Mouse (Mus musculus): ENCODE measurements around the gene Stt3b. TPM values are rescaled to one million over a fixed set of nuclear protein-coding genes. Genes with fewer than 3 reads are reported as not detected.

Gene Stt3b
- polyA plus RNA-seq, 1 experiment from 2014 or later = 128 TPM

DNA sequence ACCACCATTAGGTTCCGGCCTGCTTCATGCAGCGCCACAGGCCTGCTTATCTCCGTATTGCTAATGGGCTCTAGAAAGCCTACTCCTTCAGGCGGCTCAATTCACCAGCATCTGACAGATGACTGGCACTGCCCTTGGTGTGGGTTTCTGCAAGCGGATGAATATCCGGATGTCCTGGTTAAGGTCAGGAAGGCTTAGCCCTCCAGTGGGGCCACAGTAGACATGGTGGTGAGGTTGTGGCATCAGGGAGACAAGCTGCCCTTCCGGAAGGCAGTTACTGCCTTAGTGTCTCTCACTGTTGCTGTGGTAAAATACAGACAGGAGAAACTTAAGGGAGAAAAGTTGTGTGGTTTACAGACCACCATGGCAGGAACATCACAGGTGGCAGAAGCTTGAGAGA, 89.0 kb downstream of the Stt3b start:
- ATAC-seq (ENCODE audit: low FRiP score, low read depth) = no peak
- Histone ChIP-seq H3K27ac (no peak overlapping the region), H3K27me3 (replicated peaks) (no peaks in the 10 kb centered on the region), H3K4me1 (peaks cover 8% of the 10 kb centered on the region), H3K4me3 (no peak overlapping the region), H3K9me3 (no peaks in the 10 kb centered on the region), H3K4me2 (replicated peaks) (no peak overlapping the region), H3K9ac (no peak overlapping the region), H3K36me3 (no peaks in the 10 kb centered on the region)
- 92% methylated on average over 7 of the region's 7 CpGs for WGBS

DNA sequence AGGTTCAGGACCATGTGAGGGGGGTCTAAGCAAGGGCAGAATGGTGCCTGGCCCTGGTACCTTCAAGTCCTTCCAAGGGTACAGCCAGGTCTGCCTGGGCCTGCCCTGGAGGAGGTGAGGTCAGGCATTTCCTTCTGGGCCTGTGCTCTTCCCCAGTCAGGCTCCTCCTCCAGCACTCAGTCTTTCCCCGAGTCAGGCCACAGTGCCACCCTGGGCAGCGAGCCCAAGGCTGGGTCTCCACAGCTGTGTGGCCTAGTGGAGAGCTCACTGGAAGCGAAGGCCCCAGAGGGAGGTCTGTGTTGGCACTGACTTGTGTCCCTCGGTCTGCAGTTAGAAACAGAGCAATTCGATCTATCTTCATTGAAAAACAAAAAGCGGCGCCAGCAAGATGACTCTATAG, 89.8 kb downstream of the Stt3b start:
- Histone ChIP-seq H3K4me2 (replicated peaks) (no peak overlapping the region), H3K4me1 (peaks cover 14% of the 10 kb centered on the region), H3K9me3 (no peaks in the 10 kb centered on the region), H3K4me3 (no peak overlapping the region), H3K9ac (no peak overlapping the region), H3K36me3 (no peaks in the 10 kb centered on the region), H3K27me3 (replicated peaks) (no peaks in the 10 kb centered on the region), H3K27ac (no peak overlapping the region)
- 80% methylated on average over 7 of the region's 7 CpGs for WGBS
- no peak for ATAC-seq (ENCODE audit: low FRiP score, low read depth)

DNA sequence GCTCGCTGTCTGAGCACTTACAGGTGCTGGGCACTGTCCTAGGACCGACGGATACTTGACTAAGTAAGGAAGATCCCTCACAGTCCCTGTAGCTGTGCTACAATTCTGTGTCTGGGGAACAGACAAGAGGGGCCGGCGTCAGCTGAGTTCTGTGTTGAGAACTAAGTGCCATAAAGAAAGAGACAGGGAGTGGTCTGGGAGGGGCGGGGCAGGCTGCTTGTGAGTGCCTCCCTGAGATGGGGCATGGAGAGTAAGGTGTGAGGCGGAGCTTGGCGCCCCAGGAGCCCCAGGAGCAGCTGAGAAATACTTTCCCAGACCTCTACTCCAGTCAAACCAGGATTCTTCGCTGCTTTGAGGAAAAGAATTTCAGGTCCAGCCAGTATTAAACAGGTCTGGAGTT, 92.2 kb downstream of the Stt3b start:
- Histone ChIP-seq H3K9ac (no peak overlapping the region), H3K4me1 (peaks cover 7% of the 10 kb centered on the region), H3K9me3 (no peaks in the 10 kb centered on the region), H3K4me3 (no peak overlapping the region), H3K27me3 (replicated peaks) (no peaks in the 10 kb centered on the region), H3K27ac (no peak overlapping the region), H3K36me3 (no peaks in the 10 kb centered on the region), H3K4me2 (replicated peaks) (no peak overlapping the region)
- WGBS = 17% methylated on average over 9 of the region's 9 CpGs
- ATAC-seq (ENCODE audit: low FRiP score, low read depth) = no peak

DNA sequence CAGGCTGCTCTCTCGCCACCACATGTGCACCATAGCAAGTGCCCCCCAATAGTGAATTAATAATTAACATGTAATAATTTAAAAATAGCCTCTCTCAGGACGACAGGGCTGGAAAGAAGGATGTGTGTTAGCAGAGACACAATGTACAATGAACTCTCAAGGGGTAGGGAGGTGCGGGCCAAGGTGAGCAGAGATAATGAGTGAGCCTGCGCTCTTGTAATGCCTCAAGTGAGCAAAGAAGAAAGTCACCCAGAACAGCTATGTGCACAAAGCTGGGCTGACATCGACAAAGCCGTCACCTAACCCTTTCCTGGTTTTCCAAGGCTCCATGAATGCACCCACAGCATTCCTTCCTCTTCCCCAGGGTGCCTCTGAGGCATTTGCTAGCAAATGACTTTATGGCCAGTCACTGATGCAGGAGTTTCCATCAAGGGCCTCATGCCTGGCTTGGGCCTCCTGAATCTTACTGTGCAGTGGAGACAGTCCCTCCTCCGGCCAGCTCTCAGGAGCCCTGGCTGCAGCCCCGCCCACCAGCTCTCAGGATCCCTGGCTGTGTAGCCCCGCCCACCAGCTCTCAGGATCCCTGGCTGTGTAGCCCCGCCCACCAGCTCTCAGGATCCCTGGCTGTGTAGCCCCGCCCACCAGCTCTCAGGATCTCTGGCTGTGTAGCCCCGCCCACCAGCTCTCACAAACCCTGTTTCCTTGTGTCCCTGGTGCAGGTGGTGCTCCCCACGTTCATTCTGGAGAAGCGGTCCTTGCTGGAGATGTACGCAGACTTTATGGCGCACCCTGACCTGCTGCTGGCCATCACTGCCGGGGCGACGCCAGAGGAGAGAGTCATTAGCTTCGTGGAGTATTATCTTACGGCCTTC, 94.2 kb downstream of the Stt3b start:
- Histone ChIP-seq H3K4me3 (no peak overlapping the region), H3K27me3 (replicated peaks) (no peaks in the 10 kb centered on the region), H3K36me3 (no peaks in the 10 kb centered on the region), H3K9ac (no peak overlapping the region), H3K27ac (no peak overlapping the region), H3K9me3 (no peaks in the 10 kb centered on the region), H3K4me1 (peaks cover 7% of the 10 kb centered on the region), H3K4me2 (replicated peaks) (peak overlapping the region; percentile 40)
- WGBS = 21% methylated on average over 21 of the region's 21 CpGs
- ATAC-seq (ENCODE audit: low FRiP score, low read depth) = peak; percentile 73

DNA sequence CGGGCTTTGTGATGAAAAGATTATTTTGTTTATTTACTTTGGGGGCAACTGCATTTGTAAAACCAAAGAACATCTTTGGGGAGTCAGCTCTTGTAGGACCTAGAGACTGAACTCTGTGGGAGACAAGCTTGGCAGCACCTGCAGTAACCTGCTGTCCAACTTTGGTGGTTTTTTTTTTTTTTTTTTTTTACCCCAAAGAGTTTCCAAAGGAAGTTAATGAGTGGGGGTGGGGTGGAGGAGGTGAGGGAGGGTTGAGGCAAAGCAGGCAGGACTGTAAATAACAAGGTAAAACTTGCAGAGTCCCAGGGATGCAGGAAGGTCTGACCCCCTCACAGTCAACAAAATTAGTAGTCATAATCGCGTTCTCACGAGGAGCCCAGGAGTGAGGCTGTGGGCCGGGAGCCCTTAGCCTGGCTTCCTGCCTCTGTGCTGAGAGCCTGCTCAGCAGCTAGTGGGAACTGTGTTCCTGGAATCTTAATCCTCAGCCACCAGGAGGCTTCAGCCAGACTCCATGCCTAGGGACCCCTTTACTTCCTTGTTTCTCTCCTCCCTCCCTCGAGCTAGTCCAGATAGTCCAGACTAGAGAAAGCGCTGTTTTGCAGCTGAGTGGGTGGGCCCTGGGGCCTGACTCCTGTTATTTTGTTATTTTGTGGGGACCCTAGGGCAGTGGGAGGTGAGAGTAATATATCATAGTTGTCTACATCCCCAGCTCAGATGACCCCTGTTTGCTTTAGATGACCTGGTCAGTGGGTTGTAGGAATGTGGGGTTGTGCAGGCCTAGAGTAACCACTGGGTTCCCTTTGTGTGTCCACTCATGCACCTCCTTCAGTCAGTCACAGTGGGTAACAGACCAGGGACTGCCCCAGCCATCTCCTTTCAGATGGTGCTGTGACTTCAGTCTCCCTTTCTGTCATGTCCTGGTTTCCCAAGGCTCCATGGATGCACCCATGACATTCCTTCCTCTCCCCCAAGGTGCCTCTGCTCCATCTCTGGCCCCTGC, 95.3 kb downstream of the Stt3b start:
- no peaks in the 10 kb centered on the region for H3K9me3 ChIP-seq
- no peak overlapping the region for H3K9ac ChIP-seq
- WGBS = 18% methylated on average over 7 of the region's 7 CpGs
- no peaks in the 10 kb centered on the region for H3K36me3 ChIP-seq
- peaks cover 7% of the 10 kb centered on the region for H3K4me1 ChIP-seq
- no peaks in the 10 kb centered on the region for H3K27me3 ChIP-seq (replicated peaks)
- H3K4me2 ChIP-seq (replicated peaks) = no peak overlapping the region
- H3K4me3 ChIP-seq = no peak overlapping the region
- H3K27ac ChIP-seq = no peak overlapping the region
- no peak for ATAC-seq (ENCODE audit: low FRiP score, low read depth)

DNA sequence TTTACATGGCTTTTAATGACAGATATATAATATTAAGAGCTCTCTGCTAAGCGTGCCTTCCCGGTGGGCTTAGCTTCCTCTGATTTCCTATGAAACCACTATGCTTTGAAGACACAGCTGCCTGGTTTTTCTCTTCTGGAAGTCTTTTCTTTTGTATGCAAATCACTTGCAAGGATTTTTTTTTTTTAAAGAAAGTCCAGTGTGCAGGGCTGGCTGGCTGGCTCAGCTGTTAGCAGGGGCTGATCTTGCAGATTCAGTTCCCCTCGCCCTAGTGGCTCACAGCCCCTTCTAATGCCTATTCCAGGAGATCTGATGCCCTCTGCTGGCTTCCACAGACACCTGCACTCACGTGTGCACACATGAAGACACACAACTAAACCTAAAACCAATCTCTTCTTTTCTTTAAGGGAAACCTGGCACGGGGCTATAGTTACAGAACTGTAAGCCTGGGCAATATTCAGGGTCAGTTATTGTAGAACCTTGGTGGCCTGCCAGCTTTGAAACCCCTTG, 96.4 kb downstream of the Stt3b start:
- no peak for ATAC-seq (ENCODE audit: low FRiP score, low read depth)
- no peak overlapping the region for H3K9ac ChIP-seq
- H3K9me3 ChIP-seq = no peaks in the 10 kb centered on the region
- 92% methylated on average over 5 of the region's 5 CpGs for WGBS
- H3K27ac ChIP-seq = no peak overlapping the region
- H3K36me3 ChIP-seq = no peaks in the 10 kb centered on the region
- H3K4me3 ChIP-seq = no peak overlapping the region
- H3K4me1 ChIP-seq = peaks cover 7% of the 10 kb centered on the region
- no peaks in the 10 kb centered on the region for H3K27me3 ChIP-seq (replicated peaks)
- H3K4me2 ChIP-seq (replicated peaks) = no peak overlapping the region

DNA sequence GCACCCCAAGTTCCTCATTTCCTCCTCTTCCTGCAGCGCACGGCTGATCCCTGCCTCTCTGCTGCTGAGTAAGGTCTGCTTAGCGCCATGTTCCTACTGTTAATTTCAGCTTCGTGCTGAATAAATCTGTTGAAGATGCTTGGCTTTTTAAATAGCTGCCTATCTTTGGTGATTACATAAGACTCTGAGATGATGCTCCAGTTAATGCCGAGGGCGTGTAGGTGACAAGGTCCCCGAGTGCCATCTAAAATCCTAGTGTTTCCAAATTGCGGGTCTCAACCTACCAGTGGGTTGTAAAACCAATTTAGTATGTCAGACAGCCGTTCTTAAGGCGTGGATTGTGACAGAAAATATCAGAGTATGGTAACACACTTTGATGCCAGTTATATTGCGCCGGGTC, 99.7 kb downstream of the Stt3b start:
- no peak overlapping the region for H3K4me3 ChIP-seq
- no peaks in the 10 kb centered on the region for H3K27me3 ChIP-seq (replicated peaks)
- 80% methylated on average over 12 of the region's 12 CpGs for WGBS
- no peak overlapping the region for H3K9ac ChIP-seq
- no peak for ATAC-seq (ENCODE audit: low FRiP score, low read depth)
- H3K36me3 ChIP-seq = no peaks in the 10 kb centered on the region
- H3K4me1 ChIP-seq = peaks cover 6% of the 10 kb centered on the region
- no peak overlapping the region for H3K4me2 ChIP-seq (replicated peaks)
- no peaks in the 10 kb centered on the region for H3K9me3 ChIP-seq
- no peak overlapping the region for H3K27ac ChIP-seq

DNA sequence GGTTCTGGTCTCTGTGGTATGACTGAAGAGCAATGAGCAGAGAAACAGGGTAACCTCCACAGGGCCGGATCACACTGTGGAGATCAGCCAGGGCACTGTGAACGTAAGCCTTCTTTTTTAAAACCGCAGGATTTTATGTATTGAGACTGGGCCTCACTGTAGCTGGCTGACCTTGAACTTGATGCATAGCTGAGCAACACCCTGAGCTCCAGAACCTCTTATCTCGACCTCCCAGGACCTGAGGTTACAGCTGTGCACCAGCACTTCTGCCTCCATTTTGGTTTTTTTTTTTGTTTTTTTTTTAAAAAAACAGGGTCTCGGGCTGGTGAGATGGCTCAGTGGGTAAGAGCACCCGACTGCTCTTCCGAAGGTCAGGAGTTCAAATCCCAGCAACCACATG, 100.5 kb downstream of the Stt3b start:
- H3K36me3 ChIP-seq = no peaks in the 10 kb centered on the region
- no peaks in the 10 kb centered on the region for H3K9me3 ChIP-seq
- H3K27ac ChIP-seq = no peak overlapping the region
- H3K27me3 ChIP-seq (replicated peaks) = no peaks in the 10 kb centered on the region
- no peak for ATAC-seq (ENCODE audit: low FRiP score, low read depth)
- no peak overlapping the region for H3K4me2 ChIP-seq (replicated peaks)
- peaks cover 6% of the 10 kb centered on the region; the same call in 1 of the 2 replicates for H3K4me1 ChIP-seq
- no peak overlapping the region for H3K4me3 ChIP-seq
- H3K9ac ChIP-seq = no peak overlapping the region
- 87% methylated on average over 7 of the region's 7 CpGs for WGBS

DNA sequence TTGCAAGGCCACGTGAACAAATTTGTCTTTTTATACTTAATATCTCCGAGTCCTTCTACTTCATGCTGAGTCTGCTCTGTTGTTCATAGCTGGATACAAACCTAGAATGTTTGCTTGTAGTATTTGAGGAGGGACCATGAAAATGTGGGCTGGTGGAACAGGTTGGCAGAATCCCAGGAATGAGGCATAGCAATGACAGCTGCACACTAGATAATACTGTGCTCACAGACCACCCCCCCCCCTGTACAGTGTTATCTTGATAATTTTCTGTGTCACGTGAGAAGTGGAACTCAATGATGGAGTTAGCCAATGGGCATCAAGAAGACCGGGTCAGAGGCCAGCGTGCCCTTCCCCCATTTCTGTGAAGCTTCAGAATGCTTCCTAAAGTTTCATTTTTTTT, 104.0 kb downstream of the Stt3b start:
- no peak overlapping the region for H3K4me3 ChIP-seq
- ATAC-seq (ENCODE audit: low FRiP score, low read depth) = no peak
- WGBS = 78% methylated on average over 5 of the region's 5 CpGs

DNA sequence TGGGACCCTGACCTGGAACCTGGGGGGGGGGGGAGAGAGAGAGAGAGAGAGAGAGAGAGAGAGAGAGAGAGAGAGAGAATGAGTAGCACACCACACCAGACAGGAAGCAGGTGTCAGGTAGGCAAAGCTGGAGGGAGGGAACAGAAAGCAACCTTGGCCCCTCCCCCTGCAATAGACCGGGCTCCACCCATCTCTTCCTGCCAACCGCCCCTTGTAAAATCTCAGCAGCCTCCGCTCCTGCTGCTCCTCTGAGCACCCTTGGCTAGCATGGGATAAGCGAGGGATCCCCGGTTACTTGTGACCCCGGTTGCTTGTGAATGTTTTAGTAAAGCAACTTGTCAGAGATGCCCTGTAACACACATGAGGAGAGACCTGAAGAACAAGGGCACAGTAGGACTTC, 104.7 kb downstream of the Stt3b start:
- no peaks in the 10 kb centered on the region for H3K9me3 ChIP-seq
- peaks cover 6% of the 10 kb centered on the region; the same call in 1 of the 2 replicates for H3K4me1 ChIP-seq
- no peak overlapping the region for H3K4me3 ChIP-seq
- H3K4me2 ChIP-seq (replicated peaks) = no peak overlapping the region
- WGBS = 12% methylated on average over 6 of the region's 6 CpGs
- no peaks in the 10 kb centered on the region for H3K36me3 ChIP-seq
- no peak overlapping the region for H3K9ac ChIP-seq
- ATAC-seq (ENCODE audit: low FRiP score, low read depth) = no peak
- no peak overlapping the region for H3K27ac ChIP-seq
- H3K27me3 ChIP-seq (replicated peaks) = no peaks in the 10 kb centered on the region

More for the DNA sequence above, 104.0 kb downstream of the Stt3b start:
- no peaks in the 10 kb centered on the region for H3K27me3 ChIP-seq (replicated peaks)
- no peak overlapping the region for H3K9ac ChIP-seq
- H3K27ac ChIP-seq = no peak overlapping the region
- H3K9me3 ChIP-seq = no peaks in the 10 kb centered on the region
- no peaks in the 10 kb centered on the region for H3K36me3 ChIP-seq
- H3K4me1 ChIP-seq = peaks cover 6% of the 10 kb centered on the region; the same call in 1 of the 2 replicates
- no peak overlapping the region for H3K4me2 ChIP-seq (replicated peaks)

DNA sequence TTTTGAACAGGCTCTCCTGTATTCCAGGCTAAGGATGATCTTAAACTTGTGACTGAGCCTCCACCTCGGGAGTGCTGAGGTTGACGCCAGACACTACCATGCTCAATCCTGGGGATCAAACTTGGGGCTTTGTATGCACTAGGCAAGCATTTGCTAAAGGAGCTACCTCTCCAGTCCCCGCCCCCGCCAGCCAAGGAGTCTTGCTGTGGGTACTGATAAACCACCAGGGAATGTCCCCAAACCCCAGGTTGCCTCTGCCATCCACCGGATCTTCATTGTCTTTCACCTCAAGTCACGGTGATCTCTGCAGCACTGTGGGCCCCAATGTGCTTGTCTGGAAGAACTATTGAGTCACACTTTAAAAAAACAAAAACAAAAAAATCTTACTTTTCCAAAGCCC, 107.1 kb downstream of the Stt3b start:
- H3K4me2 ChIP-seq (replicated peaks) = no peak overlapping the region
- 61% methylated on average over 6 of the region's 6 CpGs for WGBS
- peaks cover 6% of the 10 kb centered on the region; the same call in 1 of the 2 replicates for H3K4me1 ChIP-seq
- no peaks in the 10 kb centered on the region for H3K9me3 ChIP-seq
- no peak overlapping the region for H3K4me3 ChIP-seq
- H3K27ac ChIP-seq = no peak overlapping the region
- ATAC-seq (ENCODE audit: low FRiP score, low read depth) = no peak
- no peak overlapping the region for H3K9ac ChIP-seq
- no peaks in the 10 kb centered on the region for H3K27me3 ChIP-seq (replicated peaks)
- H3K36me3 ChIP-seq = no peaks in the 10 kb centered on the region

DNA sequence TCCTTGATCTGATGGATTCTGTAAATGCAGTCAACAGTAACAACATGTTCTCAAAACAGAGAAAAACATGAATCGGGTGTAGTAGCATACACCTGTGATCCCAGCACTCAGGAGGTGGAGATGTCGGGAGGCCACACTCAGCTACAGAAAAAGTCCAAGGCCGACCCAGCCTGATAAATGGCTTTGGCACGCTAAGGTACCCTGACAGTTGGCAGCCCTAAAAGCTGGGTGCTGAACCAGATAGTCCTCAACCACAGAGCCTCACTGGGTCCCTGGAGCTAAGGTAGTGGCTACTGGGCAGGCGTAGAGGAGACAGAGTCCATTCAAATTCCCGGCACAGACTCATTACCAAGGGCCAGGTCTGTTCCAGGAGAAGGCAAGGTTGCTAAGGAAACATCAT, 109.0 kb downstream of the Stt3b start:
- Histone ChIP-seq H3K4me1 (peaks cover 6% of the 10 kb centered on the region; the same call in 1 of the 2 replicates), H3K9me3 (no peaks in the 10 kb centered on the region), H3K36me3 (no peaks in the 10 kb centered on the region), H3K27me3 (replicated peaks) (no peaks in the 10 kb centered on the region), H3K27ac (no peak overlapping the region), H3K4me2 (replicated peaks) (no peak overlapping the region), H3K4me3 (no peak overlapping the region), H3K9ac (no peak overlapping the region)
- 85% methylated on average over 6 of the region's 6 CpGs for WGBS
- no peak for ATAC-seq (ENCODE audit: low FRiP score, low read depth)
